Mouse (Mus musculus): ENCODE results near the gene Gm20479. TPM values are rescaled to one million over a fixed set of nuclear protein-coding genes. Genes with fewer than 3 reads are reported as not detected.

The Gm20479 gene
- polyA plus RNA-seq (2015; fragmentation: Nextera tagmentation; extraction: Ambion mirVana), result 0.62 TPM in 1 of 2 replicates, not detected in the other

GRCm38 (mm10) chr7:27356861-27357594, at the start of gene Gm20479:
TSS of gene Gm20479 (minus strand) at chr7:27357419.
- peak within 1 kb of the TSS; percentile 46 for H3K9ac ChIP-seq
- no peak for ATAC-seq

GRCm38 (mm10) chr7:27406481-27406880, 49.3 kb upstream of the Gm20479 start:
- peaks cover 4% of the 10 kb centered on the region; the same call in 1 of the 2 replicates for H3K9me3 ChIP-seq (replicated peaks)
- no peak overlapping the region for H3K4me3 ChIP-seq
- H3K4me1 ChIP-seq, result peaks cover 13% of the 10 kb centered on the region
- no peak for ATAC-seq
- H3K27me3 ChIP-seq, result peaks cover 90% of the 10 kb centered on the region
- no peak overlapping the region for H3K27ac ChIP-seq
- no peak overlapping the region for H3K9ac ChIP-seq
- 81% methylated on average over 7 of the region's 7 CpGs for WGBS
- no peaks in the 10 kb centered on the region for H3K36me3 ChIP-seq (ENCODE audit: poor library complexity, severe bottlenecking)
- H3K4me2 ChIP-seq, result no peak overlapping the region

More at GRCm38 (mm10) chr7:27356861-27357594, at the start of gene Gm20479:
- H3K36me3 ChIP-seq (ENCODE audit: poor library complexity, severe bottlenecking), result peaks cover 20% of the 10 kb centered on the region
- H3K27me3 ChIP-seq, result peaks cover 37% of the 10 kb centered on the region
- no peak within 1 kb of the TSS for H3K27ac ChIP-seq
- WGBS, result 6% methylated on average over 27 of the region's 27 CpGs
- peaks cover 39% of the 10 kb centered on the region for H3K4me1 ChIP-seq
- H3K4me2 ChIP-seq, result peak within 1 kb of the TSS; percentile 65
- H3K4me3 ChIP-seq, result peak within 1 kb of the TSS; percentile 73
- no peaks in the 10 kb centered on the region; the same call in 1 of the 2 replicates for H3K9me3 ChIP-seq (replicated peaks)

GRCm38 (mm10) chr7:27404203-27404942, 47.2 kb upstream of the Gm20479 start:
- peak overlapping the region; percentile 10; the same call in 1 of the 2 replicates for H3K4me3 ChIP-seq

GRCm38 (mm10) chr7:27402675-27403074, 45.5 kb upstream of the Gm20479 start:
- no peak overlapping the region for H3K9ac ChIP-seq
- H3K27me3 ChIP-seq, result peaks cover 89% of the 10 kb centered on the region
- 0 out of 2 replicates have a peak, but pooled peaks cover under 1% of the 10 kb centered on the region for H3K4me1 ChIP-seq
- H3K27ac ChIP-seq, result no peak overlapping the region
- ATAC-seq, result peak; percentile 55; the same call in 1 of the 2 replicates
- H3K4me2 ChIP-seq, result peak overlapping the region; percentile 5; the same call in 1 of the 2 replicates
- no peaks in the 10 kb centered on the region for H3K36me3 ChIP-seq (ENCODE audit: poor library complexity, severe bottlenecking)
- 11% methylated on average over 16 of the region's 16 CpGs for WGBS
- no peak overlapping the region for H3K4me3 ChIP-seq
- peaks cover 4% of the 10 kb centered on the region; the same call in 1 of the 2 replicates for H3K9me3 ChIP-seq (replicated peaks)

More at GRCm38 (mm10) chr7:27404203-27404942, 47.2 kb upstream of the Gm20479 start:
- peak overlapping the region; percentile 34 for H3K4me2 ChIP-seq
- H3K36me3 ChIP-seq (ENCODE audit: poor library complexity, severe bottlenecking), result no peaks in the 10 kb centered on the region
- peaks cover 4% of the 10 kb centered on the region; the same call in 1 of the 2 replicates for H3K9me3 ChIP-seq (replicated peaks)
- WGBS, result 6% methylated on average over 80 of the region's 81 CpGs
- H3K4me1 ChIP-seq, result peaks cover 13% of the 10 kb centered on the region
- ATAC-seq, result no peak
- H3K9ac ChIP-seq, result no peak overlapping the region
- H3K27me3 ChIP-seq, result peaks cover 95% of the 10 kb centered on the region
- no peak overlapping the region for H3K27ac ChIP-seq

GRCm38 (mm10) chr7:27400545-27400944, 43.3 kb upstream of the Gm20479 start:
- Histone ChIP-seq H3K36me3 (ENCODE audit: poor library complexity, severe bottlenecking) (no peaks in the 10 kb centered on the region), H3K27ac (no peak overlapping the region), H3K4me3 (no peak overlapping the region), H3K9me3 (replicated peaks) (peaks cover 4% of the 10 kb centered on the region; the same call in 1 of the 2 replicates), H3K4me2 (no peak overlapping the region), H3K4me1 (peaks cover 20% of the 10 kb centered on the region), H3K27me3 (peaks cover 89% of the 10 kb centered on the region), H3K9ac (no peak overlapping the region)
- ATAC-seq, result no peak
- 80% methylated on average over 7 of the region's 7 CpGs for WGBS

GRCm38 (mm10) chr7:27397048-27397949, 40.1 kb upstream of the Gm20479 start:
- peaks cover 20% of the 10 kb centered on the region for H3K4me1 ChIP-seq
- H3K4me2 ChIP-seq, result peak overlapping the region; percentile 78
- H3K9ac ChIP-seq, result no peak overlapping the region
- H3K27me3 ChIP-seq, result peaks cover 89% of the 10 kb centered on the region
- peak overlapping the region; percentile 51; the same call in 1 of the 2 replicates for H3K4me3 ChIP-seq
- ATAC-seq, result peak; percentile 50; the same call in 1 of the 2 replicates
- H3K9me3 ChIP-seq (replicated peaks), result no peaks in the 10 kb centered on the region
- 19% methylated on average over 26 of the region's 26 CpGs for WGBS
- no peak overlapping the region for H3K27ac ChIP-seq
- H3K36me3 ChIP-seq (ENCODE audit: poor library complexity, severe bottlenecking), result no peaks in the 10 kb centered on the region

GRCm38 (mm10) chr7:27396184-27397047, 39.2 kb upstream of the Gm20479 start:
- H3K9me3 ChIP-seq (replicated peaks), result no peaks in the 10 kb centered on the region
- H3K4me1 ChIP-seq, result peaks cover 20% of the 10 kb centered on the region
- H3K27ac ChIP-seq, result no peak overlapping the region
- peak overlapping the region; percentile 78 for H3K4me2 ChIP-seq
- H3K4me3 ChIP-seq, result peak overlapping the region; percentile 51
- peak overlapping the region; percentile 58 for H3K9ac ChIP-seq
- peak; percentile 56 for ATAC-seq
- WGBS, result 4% methylated on average over 20 of the region's 68 CpGs
- no peaks in the 10 kb centered on the region for H3K36me3 ChIP-seq (ENCODE audit: poor library complexity, severe bottlenecking)
- peaks cover 89% of the 10 kb centered on the region for H3K27me3 ChIP-seq

GRCm38 (mm10) chr7:27395521-27396183, 38.4 kb upstream of the Gm20479 start:
- Histone ChIP-seq H3K9ac (peak overlapping the region; percentile 58; the same call in 1 of the 2 replicates), H3K4me3 (peak overlapping the region; percentile 51), H3K4me2 (peak overlapping the region; percentile 78), H3K27ac (no peak overlapping the region), H3K4me1 (peaks cover 20% of the 10 kb centered on the region), H3K9me3 (replicated peaks) (no peaks in the 10 kb centered on the region), H3K36me3 (ENCODE audit: poor library complexity, severe bottlenecking) (no peaks in the 10 kb centered on the region), H3K27me3 (peaks cover 89% of the 10 kb centered on the region)
- 1% methylated on average over 17 of the region's 22 CpGs for WGBS
- ATAC-seq, result peak; percentile 29

- H3K9ac ChIP-seq, result no peak overlapping the region
- peaks cover 9% of the 10 kb centered on the region for H3K4me1 ChIP-seq
- H3K27ac ChIP-seq, result no peak overlapping the region
- no peak for ATAC-seq
- peaks cover 62% of the 10 kb centered on the region for H3K27me3 ChIP-seq
- WGBS, result 36% methylated on average over 16 of the region's 16 CpGs
- no peak overlapping the region for H3K4me2 ChIP-seq
- H3K4me3 ChIP-seq, result no peak overlapping the region
- no peaks in the 10 kb centered on the region for H3K9me3 ChIP-seq (replicated peaks)
- H3K36me3 ChIP-seq (ENCODE audit: poor library complexity, severe bottlenecking), result no peaks in the 10 kb centered on the region
Observed at GRCm38 (mm10) chr7:27391416-27391815, 34.2 kb upstream of the Gm20479 start.

GRCm38 (mm10) chr7:27389213-27389612, 32.0 kb upstream of the Gm20479 start:
- Histone ChIP-seq H3K4me2 (no peak overlapping the region), H3K4me3 (no peak overlapping the region), H3K4me1 (peaks cover 4% of the 10 kb centered on the region; the same call in 1 of the 2 replicates), H3K27me3 (peaks cover 45% of the 10 kb centered on the region), H3K27ac (no peak overlapping the region), H3K36me3 (ENCODE audit: poor library complexity, severe bottlenecking) (no peaks in the 10 kb centered on the region), H3K9me3 (replicated peaks) (no peaks in the 10 kb centered on the region), H3K9ac (no peak overlapping the region)
- ATAC-seq, result no peak
- WGBS, result 63% methylated on average over 6 of the region's 6 CpGs

All from forebrain, embryonic 13.5 days (tissue).